Mouse (Mus musculus) kidney, embryonic 14.5 days (tissue): Measurements from ENCODE around the gene Krt81. TPM values are rescaled to one million over a fixed set of nuclear protein-coding genes. Genes with fewer than 3 reads are reported as not detected.

Experiments
- ATAC-seq: fragments of 200-750 bp; cut with Nextera tagmentation; 2 replicates; pipeline ENCODE4 v1.8.0; 2017; ENCODE audit warnings: moderate number of reproducible peaks, mild to moderate bottlenecking, moderate TSS enrichment, moderate library complexity; ENCODE audit not compliant: low FRiP score, low TSS enrichment
- H3K27ac ChIP-seq: fragments of 300-500 bp; sonication (generic); 2 replicates; pipeline ENCODE4 v1.5.1; 2014; ENCODE audit warnings: low read depth, mild to moderate bottlenecking, low read length, moderate library complexity, mixed read lengths
- H3K27me3 ChIP-seq: fragments of 300-500 bp; sonication (generic); 2 replicates; pipeline ENCODE4 v1.6.1; 2014; ENCODE audit warnings: mild to moderate bottlenecking, low read length; ENCODE audit not compliant: control insufficient read depth, insufficient read depth
- H3K36me3 ChIP-seq: fragments of 300-500 bp; sonication (generic); 2 replicates; pipeline ENCODE4 v1.6.1; 2014; ENCODE audit warnings: low read length, mixed read lengths; ENCODE audit not compliant: control insufficient read depth, insufficient read depth
- H3K4me1 ChIP-seq: fragments of 300-500 bp; sonication (generic); 2 replicates; pipeline ENCODE4 v1.6.1; 2014; ENCODE audit warnings: low read length, mixed read lengths; ENCODE audit not compliant: control insufficient read depth, insufficient read depth
- H3K4me2 ChIP-seq: fragments of 300-500 bp; sonication (generic); replicated peaks from 2 replicates; pipeline ENCODE4 v1.6.1; 2014; ENCODE audit warnings: low read depth, mild to moderate bottlenecking, low read length
- H3K4me3 ChIP-seq: fragments of 300-500 bp; sonication (generic); 2 replicates; pipeline ENCODE4 v1.5.1; 2014; ENCODE audit warnings: mild to moderate bottlenecking, low read length
- H3K9ac ChIP-seq: fragments of 300-500 bp; sonication (generic); 2 replicates; pipeline ENCODE4 v1.6.1; 2014; ENCODE audit warnings: low read depth, mild to moderate bottlenecking, low read length, moderate library complexity
- H3K9me3 ChIP-seq: fragments of 300-500 bp; sonication (generic); 2 replicates; pipeline ENCODE4 v1.6.1; 2016; ENCODE audit warnings: low read length; ENCODE audit not compliant: control insufficient read depth
- WGBS: fragments of 180-500 bp; shearing (Covaris S2); extraction: QIAGEN DNeasy Blood & Tissue Kit; methylation state at CpG from one replicate; pipeline ENCODE4 v1.1.7; 2014; 5-methylcytosine and 5-hydroxymethylcytosine counted together
- polyA plus RNA-seq: library from polyadenylated mRNA; unstranded; fragments of >200 nt; fragmentation: Nextera tagmentation; extraction: Ambion mirVana; gene quantifications from 2 replicates; pipeline ENCODE4 v1.2.1, GENCODE M21; 2014

Gene Krt81
- polyA plus RNA-seq, 1 experiment from 2014 or later: not detected

DNA sequence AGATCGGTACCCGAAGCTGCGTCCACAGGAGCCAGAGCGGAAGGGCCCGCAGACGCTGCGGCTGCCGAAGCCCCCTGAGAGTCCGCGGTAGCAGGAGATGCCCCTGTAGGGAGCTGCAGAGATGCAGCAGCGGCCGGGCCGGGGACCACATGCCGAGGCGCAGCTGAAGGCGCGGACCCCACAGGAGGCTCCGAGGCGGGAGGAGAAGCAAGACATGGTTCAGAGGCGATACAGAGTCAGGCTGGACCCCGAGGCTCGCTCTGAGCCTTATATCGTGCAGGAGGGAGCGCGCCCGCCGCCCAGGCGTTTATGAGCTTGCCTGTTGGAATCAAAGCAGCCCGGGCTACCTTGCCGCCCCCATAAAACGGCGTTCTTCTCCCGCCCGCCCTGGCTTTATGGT lies 25.0 kb downstream of the Krt81 start, which contains the start of gene Krt87:
Gene Krt87 (minus strand): TSS at position 250 of the 400 bp plus-strand sequence.
- H3K27ac ChIP-seq: no peak within 1 kb of the TSS
- H3K4me3 ChIP-seq: peak within 1 kb of the TSS; percentile 25
- no peak for ATAC-seq

GRCm38 (mm10) chr15:101436611-101437010 lies 26.9 kb downstream of the Krt81 start:
- no peaks in the 10 kb centered on the region for H3K36me3 ChIP-seq
- no peak overlapping the region for H3K27ac ChIP-seq
- no peaks in the 10 kb centered on the region for H3K9me3 ChIP-seq
- H3K4me2 ChIP-seq: no peak overlapping the region
- H3K27me3 ChIP-seq: peaks cover 31% of the 10 kb centered on the region
- WGBS: 91% methylated on average over 7 of the region's 7 CpGs
- ATAC-seq: no peak
- no peak overlapping the region for H3K9ac ChIP-seq
- 0 out of 2 replicates have a peak, but pooled peaks cover 2% of the 10 kb centered on the region for H3K4me1 ChIP-seq
- H3K4me3 ChIP-seq: no peak overlapping the region

More for the DNA sequence above, 25.0 kb downstream of the Krt81 start, which contains the start of gene Krt87:
- no peaks in the 10 kb centered on the region for H3K36me3 ChIP-seq
- WGBS: under 1% methylated on average over 34 of the region's 34 CpGs
- peak within 1 kb of the TSS; percentile 35 for H3K4me2 ChIP-seq
- 0 out of 2 replicates have a peak within 1 kb of the TSS, but pooled peaks have one; percentile 8 for H3K9ac ChIP-seq
- 0 out of 2 replicates have a peak, but pooled peaks cover 2% of the 10 kb centered on the region for H3K4me1 ChIP-seq
- no peaks in the 10 kb centered on the region for H3K9me3 ChIP-seq
- H3K27me3 ChIP-seq: peaks cover 31% of the 10 kb centered on the region

DNA sequence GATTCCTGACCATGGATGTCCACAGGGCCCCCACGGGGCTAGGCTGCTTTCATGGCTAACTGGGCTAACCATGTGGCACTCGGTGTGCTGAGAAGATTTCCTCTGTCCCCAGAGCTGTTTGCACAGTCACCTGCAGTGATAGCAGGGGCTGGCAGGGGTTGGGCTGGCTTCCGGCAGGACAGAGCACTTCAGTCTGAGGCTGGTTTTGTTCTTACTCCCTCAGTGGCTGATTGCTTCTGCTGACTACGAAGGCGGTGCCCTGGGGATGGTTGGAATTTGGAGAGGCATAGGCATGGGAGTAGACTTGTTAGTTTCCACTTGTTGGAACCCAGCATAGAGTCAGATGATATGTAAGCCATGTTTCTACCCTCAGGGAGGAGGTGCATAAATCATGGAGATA lies 38.6 kb downstream of the Krt81 start:
- 20% methylated on average over 5 of the region's 5 CpGs for WGBS
- no peak for ATAC-seq
- H3K4me1 ChIP-seq: no peaks in the 10 kb centered on the region
- H3K27ac ChIP-seq: no peak overlapping the region
- no peak overlapping the region for H3K4me2 ChIP-seq
- H3K4me3 ChIP-seq: no peak overlapping the region
- H3K9ac ChIP-seq: 0 out of 2 replicates have a peak overlapping the region, but pooled peaks have one; percentile 4
- H3K36me3 ChIP-seq: no peaks in the 10 kb centered on the region
- no peaks in the 10 kb centered on the region for H3K9me3 ChIP-seq
- no peaks in the 10 kb centered on the region for H3K27me3 ChIP-seq

GRCm38 (mm10) chr15:101420903-101421302 lies 42.6 kb downstream of the Krt81 start:
- H3K9me3 ChIP-seq: no peaks in the 10 kb centered on the region
- H3K36me3 ChIP-seq: no peaks in the 10 kb centered on the region
- H3K27me3 ChIP-seq: no peaks in the 10 kb centered on the region
- H3K4me2 ChIP-seq: no peak overlapping the region
- no peak for ATAC-seq
- WGBS: 54% methylated on average over 6 of the region's 6 CpGs
- H3K9ac ChIP-seq: no peak overlapping the region
- H3K4me1 ChIP-seq: no peaks in the 10 kb centered on the region
- H3K27ac ChIP-seq: no peak overlapping the region
- no peak overlapping the region for H3K4me3 ChIP-seq

DNA sequence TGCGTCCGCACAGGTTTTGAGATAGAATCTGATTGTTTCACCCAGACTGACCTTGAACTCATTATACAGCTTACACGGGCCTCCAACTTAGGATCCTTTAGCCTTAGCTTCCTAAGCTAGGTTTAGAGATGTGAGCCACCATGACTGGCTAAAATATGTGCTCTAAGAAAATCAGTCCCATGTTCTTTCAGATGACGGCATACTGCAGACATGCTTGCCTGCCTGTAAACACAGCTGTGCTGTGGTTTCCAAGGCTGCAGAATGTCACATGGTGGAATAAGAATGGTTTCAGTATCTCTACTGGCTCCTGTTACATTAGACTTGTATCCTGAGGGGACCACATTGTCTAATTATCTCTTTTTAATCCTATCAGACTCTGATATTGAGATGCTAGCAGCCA lies 44.6 kb downstream of the Krt81 start:
- Histone ChIP-seq H3K4me3 (no peak overlapping the region), H3K4me2 (no peak overlapping the region), H3K9ac (no peak overlapping the region), H3K27me3 (no peaks in the 10 kb centered on the region), H3K27ac (no peak overlapping the region), H3K36me3 (no peaks in the 10 kb centered on the region), H3K4me1 (no peaks in the 10 kb centered on the region), H3K9me3 (no peaks in the 10 kb centered on the region)
- ATAC-seq: no peak
- WGBS: 81% methylated on average over 4 of the region's 4 CpGs

- Histone ChIP-seq H3K9me3 (no peaks in the 10 kb centered on the region), H3K4me1 (no peaks in the 10 kb centered on the region), H3K4me2 (no peak overlapping the region), H3K27me3 (peaks cover 6% of the 10 kb centered on the region), H3K36me3 (no peaks in the 10 kb centered on the region), H3K27ac (no peak overlapping the region), H3K9ac (no peak overlapping the region), H3K4me3 (no peak overlapping the region)
- 54% methylated on average over 11 of the region's 11 CpGs for WGBS
- no peak for ATAC-seq
Observed at GRCm38 (mm10) chr15:101414807-101415565, 48.6 kb downstream of the Krt81 start.

DNA sequence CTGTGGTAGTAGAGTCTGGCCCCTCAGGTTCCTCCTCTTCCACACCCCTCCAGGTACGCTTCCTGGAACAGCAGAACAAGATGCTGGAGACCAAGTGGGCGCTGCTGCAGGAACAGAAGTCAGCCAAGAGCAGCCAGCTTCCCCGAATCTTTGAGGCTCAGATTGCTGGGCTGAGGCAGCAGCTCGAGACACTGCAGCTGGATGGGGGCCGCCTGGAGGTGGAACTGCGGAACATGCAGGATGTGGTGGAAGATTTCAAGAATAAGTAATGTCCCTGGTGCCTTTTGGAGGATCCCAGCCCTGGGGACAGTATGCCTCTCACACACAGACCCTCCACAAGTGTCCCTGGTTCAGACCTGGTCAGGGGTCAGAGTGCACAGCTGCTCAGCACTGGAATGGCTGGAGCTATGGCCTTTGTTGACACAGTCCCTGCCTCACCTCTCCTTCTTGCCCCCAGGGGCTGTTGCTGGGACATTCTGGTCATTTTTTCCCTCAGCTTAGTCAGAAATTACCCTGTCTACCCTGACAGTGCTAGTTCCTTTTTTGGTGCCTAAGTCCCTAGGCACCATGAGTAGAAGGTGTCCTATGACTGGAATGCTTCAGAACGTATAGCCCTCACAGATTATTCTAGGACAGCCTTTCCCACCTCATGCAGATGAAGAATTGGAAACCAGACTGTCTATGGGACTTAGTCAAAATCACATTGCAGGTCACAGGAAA lies 49.5 kb downstream of the Krt81 start:
- no peak overlapping the region for H3K4me3 ChIP-seq
- no peak overlapping the region for H3K4me2 ChIP-seq
- H3K4me1 ChIP-seq: no peaks in the 10 kb centered on the region
- no peaks in the 10 kb centered on the region for H3K9me3 ChIP-seq
- H3K36me3 ChIP-seq: no peaks in the 10 kb centered on the region
- peaks cover 6% of the 10 kb centered on the region for H3K27me3 ChIP-seq
- H3K9ac ChIP-seq: no peak overlapping the region
- H3K27ac ChIP-seq: no peak overlapping the region
- no peak for ATAC-seq
- WGBS: 30% methylated on average over 7 of the region's 7 CpGs

- peak; percentile 48 for ATAC-seq
- Histone ChIP-seq H3K27me3 (peaks cover 6% of the 10 kb centered on the region), H3K4me1 (no peaks in the 10 kb centered on the region), H3K4me2 (peak overlapping the region; percentile 37), H3K27ac (peak overlapping the region; percentile 62; the same call in 1 of the 2 replicates), H3K9ac (peak overlapping the region; percentile 47), H3K36me3 (no peaks in the 10 kb centered on the region), H3K4me3 (peak overlapping the region; percentile 21), H3K9me3 (no peaks in the 10 kb centered on the region)
- 15% methylated on average over 31 of the region's 31 CpGs for WGBS
Observed at GRCm38 (mm10) chr15:101412188-101412587, 51.4 kb downstream of the Krt81 start.

GRCm38 (mm10) chr15:101410775-101411174 lies 52.8 kb downstream of the Krt81 start, which contains the start of gene Krt7:
TSS of gene Krt7 (plus strand) at chr15:101411043.
- Histone ChIP-seq H3K27ac (peak within 1 kb of the TSS; percentile 62), H3K9me3 (no peaks in the 10 kb centered on the region), H3K9ac (peak within 1 kb of the TSS; percentile 47), H3K27me3 (peaks cover 6% of the 10 kb centered on the region), H3K36me3 (no peaks in the 10 kb centered on the region), H3K4me1 (no peaks in the 10 kb centered on the region), H3K4me2 (peak within 1 kb of the TSS; percentile 37; the same call in 1 of the 2 replicates), H3K4me3 (no peak within 1 kb of the TSS; the same call in 1 of the 2 replicates)
- WGBS: 42% methylated on average over 2 of the region's 2 CpGs
- ATAC-seq: no peak
